Mouse (Mus musculus) frontal cortex, postnatal 10 days (tissue): ENCODE measurements around the gene Lrrc8e.

Experiments
- DNase-seq, 2 experiments: peaks; one replicate each; pipeline ENCODE4 v3.0.0; 2022; ENCODE audit warnings: low spot score in 2 of 2, mixed read lengths in 1 of 2

Lrrc8e gene

DNA sequence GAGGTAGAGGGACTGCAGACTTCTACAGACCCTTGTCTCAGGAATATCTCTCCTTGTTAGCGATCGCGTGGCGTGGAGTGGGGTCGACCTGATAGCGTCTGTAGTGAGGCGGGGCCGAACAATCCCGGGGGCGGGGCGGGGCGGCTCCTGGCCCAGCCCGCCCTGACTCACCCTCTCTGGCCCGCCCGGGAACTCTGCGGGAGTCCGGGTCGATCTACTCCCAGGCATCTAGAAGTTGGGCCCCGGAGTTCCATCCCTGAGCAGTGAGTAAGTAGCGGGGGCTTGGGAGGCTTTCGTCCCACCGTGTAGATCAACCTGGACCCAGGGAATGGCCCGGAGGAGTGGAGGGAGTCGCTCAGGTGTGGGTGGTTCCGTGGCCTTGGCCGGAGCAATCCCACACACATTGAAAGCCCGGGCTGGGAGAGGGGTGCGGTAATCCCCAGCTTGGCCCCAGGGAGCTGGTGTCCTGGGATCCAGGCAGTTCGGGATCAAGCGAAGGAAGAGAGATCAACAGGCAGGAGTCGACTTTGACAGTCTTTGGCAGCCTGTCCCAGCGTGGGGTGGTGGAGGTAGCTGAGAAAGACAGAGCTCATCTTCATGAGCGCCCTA is at the start of gene Lrrc8e:
Lrrc8e (plus strand) TSS at position 89 of the 609 bp plus-strand sequence.
- no peak for DNase-seq

DNA sequence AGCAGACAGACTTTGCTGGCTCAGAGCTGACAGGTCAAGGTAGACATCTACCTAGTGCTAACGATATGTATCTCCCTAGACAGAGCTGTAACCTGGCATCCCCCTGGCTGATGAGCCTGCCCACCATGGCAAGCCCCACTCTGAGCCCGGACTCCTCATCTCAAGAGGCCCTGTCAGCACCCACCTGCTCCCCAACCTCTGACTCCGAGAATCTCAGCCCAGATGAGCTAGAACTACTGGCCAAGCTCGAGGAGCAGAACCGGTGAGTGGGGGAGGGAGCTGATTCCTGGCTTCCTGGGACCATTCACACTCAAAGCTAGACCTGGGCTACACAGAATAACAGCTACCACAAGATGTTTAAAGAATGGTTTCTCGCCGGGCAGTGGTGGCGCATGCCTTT is 43.2 kb upstream of the Lrrc8e start:
- DNase-seq = no peak

DNA sequence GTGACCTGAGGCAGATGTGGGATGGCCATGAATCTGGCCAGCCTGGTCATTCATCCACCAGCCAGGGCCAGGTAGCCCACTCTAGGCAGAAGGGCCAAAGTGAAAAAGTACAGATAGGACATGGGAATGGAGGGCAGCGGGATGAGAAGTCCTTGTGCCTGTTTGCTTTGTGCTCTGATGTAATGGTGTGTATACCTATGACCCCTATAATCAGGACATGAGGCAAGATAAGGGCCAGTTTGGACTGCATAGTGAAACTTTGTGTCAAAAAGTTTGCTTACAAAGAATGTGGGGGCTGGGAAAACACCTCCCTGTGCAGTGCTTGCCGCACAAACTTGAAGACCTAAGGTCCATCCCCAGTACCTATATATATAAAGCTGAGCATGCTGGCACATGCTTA is 40.5 kb upstream of the Lrrc8e start:
- DNase-seq = no peak

DNA sequence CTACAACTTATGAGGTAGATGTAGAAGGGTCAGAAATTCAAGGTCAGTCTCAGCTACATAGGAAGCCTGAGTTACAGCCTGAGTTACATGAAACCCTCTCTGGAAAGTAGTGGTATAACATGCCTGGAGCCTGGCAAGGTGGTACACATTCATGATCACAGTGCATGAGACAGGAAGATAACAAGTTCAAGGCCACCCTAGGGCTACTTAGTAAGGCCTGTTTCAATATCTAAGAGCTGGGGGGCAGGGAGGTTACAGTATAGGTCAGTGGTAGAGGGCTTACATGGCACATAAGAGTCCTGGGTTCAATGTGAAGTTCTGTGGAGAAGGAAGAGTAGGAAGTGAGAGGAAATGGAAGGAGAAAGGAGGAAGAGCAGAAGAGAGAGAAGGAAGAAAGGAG is 38.0 kb upstream of the Lrrc8e start:
- DNase-seq = no peak

DNA sequence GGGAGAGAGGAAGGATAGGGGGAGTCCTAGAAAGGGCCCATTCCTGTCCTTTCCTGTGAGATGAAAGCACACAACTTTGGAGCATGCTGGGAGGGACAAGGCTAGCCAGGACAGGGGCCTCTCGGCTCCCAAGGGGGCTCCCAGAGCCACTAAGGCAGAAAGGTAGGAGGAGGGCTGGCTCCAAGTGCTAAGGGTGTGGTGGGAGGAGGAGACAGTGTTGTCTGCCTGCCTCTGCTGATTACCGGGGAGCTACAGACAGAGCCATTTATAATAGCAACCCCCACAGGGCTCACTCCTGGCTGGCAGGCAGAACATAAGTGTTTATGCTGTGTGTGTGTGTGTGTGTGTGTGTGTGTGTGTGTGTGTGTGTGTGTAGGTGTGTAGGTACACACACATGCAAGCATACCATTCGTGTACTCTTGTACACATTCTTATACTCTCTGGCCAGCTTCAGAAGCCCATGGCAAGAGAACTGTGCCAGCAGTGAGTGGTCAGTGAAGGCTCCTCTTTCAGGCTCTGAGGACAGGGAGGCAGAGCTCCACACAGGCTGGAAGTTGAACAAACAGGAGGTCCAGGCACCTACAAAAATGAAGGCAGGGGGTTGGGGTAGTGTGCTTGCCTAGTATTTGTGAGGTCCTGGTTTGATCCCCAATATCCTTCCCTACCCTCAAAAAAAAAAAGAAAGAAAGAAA is 37.5 kb upstream of the Lrrc8e start:
- DNase-seq = no peak

DNA sequence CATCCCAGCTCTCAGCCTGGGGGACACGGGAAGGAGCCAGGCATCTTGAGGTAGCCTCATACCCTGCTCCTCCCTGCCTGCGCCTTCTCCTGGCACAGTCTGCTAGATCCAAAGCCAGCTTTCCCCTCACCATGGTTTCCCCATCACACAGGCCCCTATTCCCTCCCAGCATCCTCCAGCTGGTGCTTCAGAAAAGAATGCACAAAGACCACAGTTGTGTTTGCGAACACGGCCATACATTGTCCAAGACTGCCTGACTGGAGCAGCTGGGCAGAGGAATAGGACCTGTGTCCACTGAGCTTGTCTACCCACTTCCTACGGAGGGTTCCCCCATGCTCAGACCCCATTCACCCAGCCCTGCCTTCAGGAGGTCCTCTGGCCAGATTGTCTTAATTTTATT is 34.3 kb upstream of the Lrrc8e start:
- DNase-seq = no peak

DNA sequence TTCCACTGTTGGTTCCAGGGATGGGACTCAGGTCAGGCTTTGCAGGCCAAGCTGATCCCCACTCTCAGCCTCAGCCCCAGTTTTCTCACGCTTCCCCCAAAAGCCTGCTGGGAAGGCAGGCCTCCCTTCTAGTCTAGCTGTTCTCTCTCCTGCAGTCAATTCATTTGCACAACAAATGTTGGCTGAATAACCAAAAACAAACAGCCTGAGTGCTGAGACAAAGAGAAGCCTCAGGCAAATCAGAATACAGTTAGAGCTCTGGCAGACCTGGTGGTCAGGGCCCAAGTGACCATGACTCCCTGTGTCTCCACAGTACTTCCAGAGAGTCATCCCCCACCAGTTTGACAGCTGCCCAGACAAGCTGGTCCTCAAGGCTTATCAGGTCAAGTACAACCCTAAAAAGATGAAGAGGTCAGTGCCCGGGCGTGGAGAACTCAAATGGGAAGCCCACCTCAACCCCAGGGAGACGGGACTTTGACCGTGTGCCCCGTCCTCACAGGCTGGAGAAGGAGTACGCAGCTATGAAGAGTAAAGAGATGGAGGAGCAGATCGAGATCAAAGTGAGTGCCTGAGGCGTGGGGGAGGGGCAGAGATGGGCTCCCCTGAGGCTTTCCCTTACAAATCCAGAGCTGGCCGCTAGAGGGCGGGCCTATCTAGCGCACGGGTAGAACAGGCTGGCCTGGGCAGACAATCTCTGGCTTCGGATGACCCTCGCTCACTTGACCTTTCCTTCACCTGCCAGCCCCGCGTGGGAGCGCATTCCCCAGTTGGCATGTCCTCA is 33.6 kb upstream of the Lrrc8e start:
- DNase-seq = peak; percentile 81 to 89

DNA sequence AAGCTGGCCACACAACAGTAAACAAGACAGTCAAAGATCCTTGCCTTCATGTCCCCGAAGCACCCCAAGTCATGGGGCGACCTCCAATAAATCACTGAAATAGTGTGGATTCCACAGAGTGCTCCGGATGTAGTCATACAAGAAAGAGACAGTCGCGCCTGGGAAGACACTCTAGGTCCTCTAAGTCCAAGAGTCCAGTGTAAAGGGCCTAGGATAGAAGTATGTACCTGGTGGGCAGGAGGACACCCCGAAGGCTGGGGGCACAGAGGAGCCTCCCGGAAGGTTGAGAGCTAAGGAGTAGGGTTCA is 33.1 kb upstream of the Lrrc8e start:
- no peak for DNase-seq

DNA sequence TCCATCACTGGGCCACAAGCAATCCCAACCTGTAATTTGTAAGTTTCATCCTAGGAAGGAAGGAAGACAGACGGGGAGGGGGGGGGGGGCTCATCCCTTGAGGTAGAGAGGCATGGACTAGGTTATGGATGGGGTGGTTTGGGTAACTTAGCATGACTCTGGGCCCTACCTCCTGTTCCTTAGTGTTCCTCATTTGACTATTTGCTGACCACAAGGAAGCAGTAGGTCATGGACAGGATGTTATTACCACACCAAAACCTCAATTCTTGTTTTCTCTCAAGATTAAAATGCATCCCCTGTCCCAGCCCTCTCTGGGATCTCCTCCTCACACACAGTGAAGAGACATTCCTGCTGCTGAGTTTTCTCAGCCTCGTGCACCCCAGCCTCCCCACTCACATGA is 25.3 kb upstream of the Lrrc8e start:
- no peak for DNase-seq

DNA sequence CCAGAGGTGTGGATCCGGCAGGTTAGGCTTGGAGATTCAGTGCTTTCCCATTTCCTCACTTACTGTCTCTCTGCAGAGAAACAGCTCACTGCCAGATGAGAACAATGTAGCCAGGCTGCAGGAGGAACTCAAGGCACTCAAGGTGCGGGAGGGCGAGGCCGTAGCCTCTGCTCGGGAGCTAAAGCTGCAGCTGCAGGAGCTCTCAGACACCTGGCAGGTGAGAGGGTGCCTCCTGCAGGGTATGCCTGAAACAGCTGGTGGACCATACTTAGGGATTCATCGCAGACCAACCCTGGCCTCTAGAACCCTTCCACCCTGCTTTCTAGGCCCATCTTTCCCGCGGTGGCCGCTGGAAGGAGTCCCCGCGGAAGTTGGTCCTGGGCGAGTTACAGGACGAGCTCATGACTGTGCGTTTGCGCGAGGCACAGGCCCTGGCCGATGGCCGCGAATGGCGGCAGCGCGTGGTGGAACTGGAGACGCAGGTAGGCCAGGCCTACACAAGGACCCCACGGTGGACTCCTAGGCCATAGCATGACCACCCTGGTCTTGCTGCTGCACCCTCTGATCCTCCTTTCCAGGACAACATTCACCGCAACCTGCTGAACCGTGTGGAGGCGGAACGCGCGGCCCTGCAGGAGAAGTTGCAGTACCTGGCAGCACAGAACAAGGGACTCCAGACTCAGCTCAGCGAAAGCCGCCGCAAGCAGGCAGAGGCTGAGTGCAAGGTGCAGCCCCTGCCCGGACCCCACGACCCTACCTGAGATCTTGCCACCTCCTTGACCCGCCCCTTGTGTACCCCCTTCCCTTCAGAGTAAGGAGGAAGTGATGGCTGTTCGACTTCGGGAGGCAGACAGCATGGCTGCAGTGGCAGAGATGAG is 21.1 kb upstream of the Lrrc8e start:
- DNase-seq = no peak

DNA sequence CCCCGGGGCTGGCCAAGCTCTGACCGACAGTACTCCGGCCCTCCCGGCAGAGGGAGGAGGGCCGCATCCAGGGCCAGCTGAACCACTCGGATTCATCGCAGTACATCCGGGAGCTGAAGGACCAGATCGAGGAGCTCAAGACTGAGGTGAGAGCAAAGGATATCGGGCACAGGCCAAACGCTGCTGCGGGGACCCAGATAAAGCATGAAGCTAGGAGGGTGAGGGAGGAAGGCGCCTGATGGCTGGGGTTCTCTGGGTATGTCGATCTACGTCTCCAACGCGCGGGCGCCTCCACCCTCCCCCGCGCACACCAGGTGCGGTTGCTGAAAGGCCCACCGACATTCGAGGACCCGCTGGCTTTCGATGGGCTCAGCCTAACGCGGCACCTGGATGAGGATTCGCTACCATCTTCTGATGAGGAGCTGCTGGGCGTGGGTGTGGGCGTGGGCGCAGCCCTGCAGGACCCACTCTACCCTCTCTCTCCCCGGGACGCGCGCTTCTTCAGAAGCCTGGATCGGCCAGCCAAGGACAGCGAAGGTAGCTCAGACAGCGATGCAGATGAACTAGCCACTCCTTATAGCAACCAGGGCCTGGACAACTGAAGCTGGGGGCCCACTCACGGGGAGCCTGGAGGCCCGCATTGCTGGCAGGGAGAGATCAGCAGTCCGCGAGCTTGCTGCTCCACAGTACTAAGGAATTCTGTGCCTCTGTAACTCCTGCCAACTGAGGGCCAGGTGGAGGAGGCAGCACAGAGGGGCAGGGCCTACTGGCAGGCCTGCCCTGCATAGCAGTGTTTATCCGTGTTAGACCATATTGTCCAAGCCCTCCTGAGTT is 20.2 kb upstream of the Lrrc8e start:
- no peak for DNase-seq

DNA sequence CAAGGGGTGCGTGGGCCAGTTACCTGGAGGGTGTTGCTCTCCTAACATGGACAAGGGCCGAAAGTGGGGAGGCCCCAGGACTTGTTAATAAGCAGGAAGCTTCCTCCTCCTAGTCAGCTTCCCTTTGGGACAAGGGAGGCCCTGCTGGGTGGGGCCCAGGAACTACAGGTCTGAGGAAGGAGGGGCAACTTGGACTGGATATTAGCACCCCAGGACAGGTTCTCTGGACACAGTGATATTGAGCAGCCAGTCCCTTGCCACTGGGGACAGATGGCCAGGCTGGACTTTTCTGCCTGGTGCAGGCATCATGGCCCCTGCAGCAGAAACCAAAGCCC is 19.6 kb upstream of the Lrrc8e start:
- no peak for DNase-seq

DNA sequence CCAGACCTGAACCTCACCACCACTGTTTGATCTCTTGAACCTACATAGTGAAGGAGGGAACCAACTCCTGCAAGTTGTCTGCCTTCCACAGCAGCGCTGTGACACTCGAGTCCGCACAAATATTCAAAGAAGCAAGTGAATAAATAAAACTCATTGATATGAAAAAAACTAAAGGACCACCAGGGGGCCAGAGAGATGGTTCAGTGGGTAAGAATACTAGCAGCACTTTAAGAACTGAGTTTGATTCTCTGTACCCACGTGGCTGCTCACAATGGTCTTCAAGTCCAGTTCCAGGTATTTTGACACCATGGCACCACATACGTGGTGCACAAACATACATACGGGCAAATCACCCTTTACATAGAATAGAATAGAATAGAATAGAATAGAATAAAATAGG is 15.5 kb upstream of the Lrrc8e start:
- DNase-seq = no peak

DNA sequence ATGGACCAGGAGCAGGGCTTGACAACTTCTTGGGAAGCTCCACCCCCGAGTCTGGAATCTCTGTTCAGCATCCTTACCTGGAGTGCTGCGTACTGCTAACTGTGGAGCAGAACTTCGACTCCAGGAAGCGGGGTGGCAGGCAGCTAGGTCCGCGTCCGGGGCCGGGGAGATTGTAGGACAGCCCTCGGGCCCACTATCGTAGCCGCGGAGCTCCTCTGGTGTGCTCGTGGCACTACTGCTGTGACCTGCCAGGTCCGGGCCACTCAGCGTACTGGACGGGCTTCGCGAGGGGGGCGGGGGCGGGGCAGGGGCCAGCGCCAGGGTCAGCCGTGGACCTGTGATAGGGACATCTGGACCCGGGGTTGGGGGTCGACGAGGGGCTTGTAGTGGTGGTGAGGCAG is 13.8 kb upstream of the Lrrc8e start:
- no peak for DNase-seq

DNA sequence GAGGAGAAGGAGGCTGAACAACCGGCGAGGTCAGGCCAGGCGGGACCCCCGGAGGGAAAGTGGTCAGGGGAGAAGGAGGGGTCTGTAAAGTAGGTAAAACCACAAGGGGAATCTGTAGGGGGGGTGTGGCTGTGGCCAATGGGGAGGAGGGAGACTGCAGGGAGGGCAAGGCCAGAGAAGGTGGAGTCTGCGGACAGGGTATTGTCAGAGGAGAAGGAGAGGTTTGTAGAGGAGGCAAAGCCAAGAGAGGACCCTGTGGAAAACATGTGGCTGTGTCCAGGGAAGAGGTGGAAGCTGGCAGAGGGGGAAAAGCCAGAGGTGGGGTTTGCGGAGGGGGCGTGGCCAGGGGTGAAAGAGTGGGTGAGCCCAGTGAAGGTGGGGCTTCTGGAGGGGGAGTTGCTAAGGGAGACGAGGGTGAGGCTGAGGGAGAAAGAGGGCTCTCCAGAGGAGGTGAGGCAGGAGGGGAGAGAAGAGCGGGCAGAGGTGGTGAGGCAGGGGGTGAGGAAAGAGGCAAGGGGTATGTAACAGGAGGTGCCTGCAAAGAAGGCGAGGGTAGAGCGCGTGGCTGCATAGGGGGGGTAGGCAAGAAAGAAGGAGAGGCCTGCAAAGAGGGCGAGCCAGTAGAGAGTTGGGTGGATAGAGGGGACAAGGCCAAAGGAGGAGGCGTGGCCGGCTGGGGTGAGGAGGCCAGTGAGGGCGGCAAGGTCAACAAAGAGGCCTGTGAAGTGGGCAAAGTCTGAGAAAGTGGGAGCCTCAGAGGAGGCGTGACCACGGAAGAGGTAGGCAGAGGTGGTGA is 13.2 kb upstream of the Lrrc8e start:
- peak in 1 of 2 experiments; percentile 53 for DNase-seq

DNA sequence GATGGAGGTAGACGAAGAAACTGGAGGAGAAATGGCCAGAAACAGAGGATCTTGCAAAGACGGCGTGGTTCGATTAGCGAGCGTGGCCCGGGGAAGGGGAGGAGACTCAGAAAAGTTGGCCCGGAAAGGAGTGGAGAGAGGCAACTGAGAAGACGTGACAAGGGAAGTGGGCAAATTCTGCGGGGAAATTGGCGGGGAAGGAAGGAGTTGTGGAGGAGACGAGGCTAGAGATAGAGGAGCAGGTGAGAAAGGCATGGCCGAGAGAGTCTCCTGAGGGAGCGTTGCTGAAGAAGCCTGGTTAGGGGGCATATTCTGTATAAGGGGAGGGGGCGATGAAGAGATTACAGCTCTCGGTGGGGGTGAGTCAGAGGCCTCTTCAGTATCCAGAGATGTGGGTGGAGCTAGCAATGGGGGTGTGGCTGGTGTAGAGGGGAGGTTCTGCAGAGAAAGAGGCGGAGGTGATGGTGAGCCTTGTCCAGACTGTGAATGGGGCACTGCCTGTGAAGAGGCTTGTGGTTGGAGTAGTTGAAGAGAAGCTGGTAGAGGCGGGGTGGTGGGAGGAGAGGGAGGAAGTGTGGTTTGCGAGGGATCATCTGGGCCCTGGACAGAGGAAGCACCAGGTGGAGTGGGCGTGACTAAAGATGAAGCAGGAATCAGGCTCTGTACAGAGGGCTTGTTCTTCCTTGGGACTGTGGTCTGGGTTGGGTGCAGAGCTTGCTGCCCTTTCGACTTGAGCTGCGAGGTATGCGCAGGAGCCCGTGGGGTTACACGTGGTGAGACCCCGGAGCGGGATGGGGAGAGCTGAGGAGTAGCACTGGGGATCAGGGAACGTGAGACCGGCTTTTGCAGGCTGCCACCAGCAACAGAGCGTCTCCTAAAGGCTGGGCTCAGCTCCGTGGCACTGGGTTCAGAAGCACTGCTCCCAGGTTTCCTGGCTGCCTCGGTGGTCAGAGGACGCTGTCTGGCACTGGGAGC is 12.3 kb upstream of the Lrrc8e start:
- no peak for DNase-seq

DNA sequence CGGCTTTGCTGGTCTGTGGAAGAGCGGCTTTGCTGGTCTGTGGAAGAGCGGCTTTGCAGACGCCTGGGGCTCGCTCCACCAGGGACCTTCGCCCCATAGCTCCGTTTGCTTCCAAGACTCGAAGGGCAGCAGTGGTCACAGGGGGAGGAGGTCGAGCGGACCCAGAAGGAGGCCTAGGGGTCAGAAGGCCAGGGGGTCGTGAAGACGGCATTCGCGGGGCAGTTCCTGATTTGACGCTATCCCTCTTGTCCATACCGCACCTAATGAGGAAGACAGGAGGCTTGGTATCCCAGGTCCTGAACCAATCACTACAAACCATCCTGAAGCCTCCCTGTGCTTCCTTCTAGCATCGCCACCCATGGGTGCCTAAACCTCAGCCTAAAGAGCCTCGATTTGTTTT is 10.3 kb upstream of the Lrrc8e start:
- DNase-seq = no peak

DNA sequence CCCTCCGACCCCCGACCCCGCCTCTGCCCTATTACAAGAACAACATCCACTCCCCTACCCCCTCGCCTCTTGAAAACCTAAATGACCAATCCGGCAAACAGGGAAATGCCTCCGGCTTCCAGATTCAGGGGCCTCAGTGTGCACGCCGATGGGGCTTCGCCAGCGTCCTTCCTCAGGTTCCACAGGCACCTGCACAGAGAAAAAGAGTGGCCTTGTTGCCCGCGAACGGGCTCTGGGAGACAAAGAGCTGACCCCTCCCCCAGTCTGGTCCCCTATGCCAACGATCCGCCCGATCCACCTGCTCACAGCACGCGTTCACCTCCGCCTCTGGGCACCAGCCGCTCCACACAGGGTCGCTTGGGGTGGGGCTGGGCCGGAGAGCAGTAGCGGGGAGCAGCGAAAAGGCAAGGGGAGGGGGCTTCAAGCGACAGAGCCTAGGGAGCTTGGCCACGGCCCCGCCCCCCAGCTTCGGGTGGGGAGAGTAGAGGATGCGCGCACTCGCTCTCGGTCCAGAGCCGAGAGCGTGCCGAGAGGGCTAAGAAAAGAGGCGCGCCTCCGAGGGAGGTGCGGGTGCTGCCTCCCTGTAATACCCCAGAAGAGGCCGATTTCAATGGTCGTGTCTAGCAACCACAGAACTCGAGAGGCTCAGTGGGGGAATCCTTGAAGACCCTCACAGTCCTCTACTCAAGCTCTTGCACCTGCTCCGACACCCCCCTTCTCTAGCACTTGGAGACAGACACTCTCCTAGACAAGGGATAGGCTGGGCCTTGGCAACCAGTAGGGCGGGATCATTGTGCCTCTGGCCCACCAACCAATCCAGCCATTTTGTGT is 9.6 kb upstream of the Lrrc8e start, which contains the start of gene Prr36:
Prr36 (minus strand) TSS at position 669 of the 831 bp plus-strand sequence.
- peak; percentile 71 to 74 for DNase-seq
